Mouse (Mus musculus): ENCODE data around the gene Cdca4. TPM values are rescaled to one million over a fixed set of nuclear protein-coding genes. Genes with fewer than 3 reads are reported as not detected.

Cdca4 gene
- total RNA-seq, 2 experiments from 2014 or later: 52.4 to 82.7 TPM

DNA sequence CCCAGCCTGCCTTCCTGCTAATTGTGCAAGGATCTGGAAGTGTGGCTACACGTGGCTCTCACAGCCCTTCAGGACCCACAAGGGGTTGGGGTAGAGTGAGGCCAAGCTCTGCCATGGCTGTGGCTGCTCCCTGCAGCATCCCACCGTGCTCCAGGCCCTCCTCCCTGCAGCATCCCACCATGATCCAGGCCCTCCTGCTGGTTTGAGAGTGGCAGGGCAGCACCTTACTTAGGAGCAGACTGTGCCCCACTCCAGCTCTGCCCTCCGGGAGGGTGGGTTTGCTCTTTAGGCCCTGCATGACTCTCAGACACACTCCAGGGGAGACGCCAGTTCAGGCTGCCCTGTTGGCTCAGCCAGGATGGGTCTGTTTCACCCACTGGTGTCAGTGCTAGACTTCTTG lies 58.8 kb downstream of the Cdca4 start:
- ATAC-seq (replicated peaks; ENCODE audit: low FRiP score, low TSS enrichment, poor library complexity, severe bottlenecking): no peak

Other genes with a start within 250 kb of the Cdca4 start
- 10.8 and 11.3 TPM in 2 replicates for gene Inf2, start 240.6 kb downstream of the Cdca4 start, total RNA-seq (2014; fragmentation: Nextera tagmentation)
- gene Inf2, start 240.6 kb downstream of the Cdca4 start, total RNA-seq (2017): 2.4 and 4.6 TPM in 2 replicates
- 3.7 and 6.2 TPM in 2 replicates for gene Adssl1, start 209.4 kb downstream of the Cdca4 start, total RNA-seq (2014; fragmentation: Nextera tagmentation)
- 5.0 and 5.8 TPM in 2 replicates for gene Adssl1, start 209.4 kb downstream of the Cdca4 start, total RNA-seq (2017)
- gene Siva1, start 184.7 kb downstream of the Cdca4 start, total RNA-seq (2014; fragmentation: Nextera tagmentation): 168 and 170 TPM in 2 replicates
- gene Siva1, start 184.7 kb downstream of the Cdca4 start, total RNA-seq (2017): 169 and 202 TPM in 2 replicates
- 101 and 119 TPM in 2 replicates for gene Akt1, start 154.5 kb downstream of the Cdca4 start, total RNA-seq (2014; fragmentation: Nextera tagmentation)
- gene Akt1, start 154.5 kb downstream of the Cdca4 start, total RNA-seq (2017): 42.9 and 71.8 TPM in 2 replicates
- 0.33 and 0.67 TPM in 2 replicates for gene Zbtb42, start 150.6 kb downstream of the Cdca4 start, total RNA-seq (2014; fragmentation: Nextera tagmentation)
- gene Zbtb42, start 150.6 kb downstream of the Cdca4 start, total RNA-seq (2017): 0.11 and 6.8 TPM in 2 replicates
- 0.07 and 2.0 TPM in 2 replicates for gene Cep170b, start 109.0 kb downstream of the Cdca4 start, total RNA-seq (2014; fragmentation: Nextera tagmentation)
- 0.11 and 20.5 TPM in 2 replicates for gene Cep170b, start 109.0 kb downstream of the Cdca4 start, total RNA-seq (2017)
- 1.2 TPM in 1 of 2 replicates, not detected in the other for gene Pld4, start 68.8 kb downstream of the Cdca4 start, total RNA-seq (2014; fragmentation: Nextera tagmentation)
- gene Pld4, start 68.8 kb downstream of the Cdca4 start, total RNA-seq (2017): 0.14 and 0.46 TPM in 2 replicates
- gene Ahnak2, start 26.8 kb downstream of the Cdca4 start, total RNA-seq (2014; fragmentation: Nextera tagmentation): not detected in 2 replicates
- not detected in 2 replicates for gene Ahnak2, start 26.8 kb downstream of the Cdca4 start, total RNA-seq (2017)
- 0.74 and 1.2 TPM in 2 replicates for gene Clba1, start 20.5 kb downstream of the Cdca4 start, total RNA-seq (2014; fragmentation: Nextera tagmentation)
- gene Clba1, start 20.5 kb downstream of the Cdca4 start, total RNA-seq (2017): 0.08 TPM in 1 of 2 replicates, not detected in the other
- 4.5 and 5.1 TPM in 2 replicates for gene Gpr132, start 38.8 kb upstream of the Cdca4 start, total RNA-seq (2014; fragmentation: Nextera tagmentation)
- 3.1 and 4.2 TPM in 2 replicates for gene Gpr132, start 38.8 kb upstream of the Cdca4 start, total RNA-seq (2017)
- 0.11 and 0.99 TPM in 2 replicates for gene Jag2, start 100.4 kb upstream of the Cdca4 start, total RNA-seq (2014; fragmentation: Nextera tagmentation)
- 0.23 and 5.7 TPM in 2 replicates for gene Jag2, start 100.4 kb upstream of the Cdca4 start, total RNA-seq (2017)
- gene Nudt14, start 112.7 kb upstream of the Cdca4 start, total RNA-seq (2014; fragmentation: Nextera tagmentation): 9.9 and 22.9 TPM in 2 replicates
- 1.9 and 7.5 TPM in 2 replicates for gene Nudt14, start 112.7 kb upstream of the Cdca4 start, total RNA-seq (2017)
- gene Btbd6, start 147.1 kb upstream of the Cdca4 start, total RNA-seq (2014; fragmentation: Nextera tagmentation): 4.2 and 6.5 TPM in 2 replicates
- 5.0 and 8.7 TPM in 2 replicates for gene Btbd6, start 147.1 kb upstream of the Cdca4 start, total RNA-seq (2017)
- gene Brf1, start 171.3 kb upstream of the Cdca4 start, total RNA-seq (2014; fragmentation: Nextera tagmentation): 79.6 and 114 TPM in 2 replicates
- gene Brf1, start 171.3 kb upstream of the Cdca4 start, total RNA-seq (2017): 58.8 and 83.3 TPM in 2 replicates
- 31.6 and 33.3 TPM in 2 replicates for gene Pacs2, start 185.1 kb upstream of the Cdca4 start, total RNA-seq (2014; fragmentation: Nextera tagmentation)
- gene Pacs2, start 185.1 kb upstream of the Cdca4 start, total RNA-seq (2017): 9.4 and 10.0 TPM in 2 replicates
- gene Tex22, start 245.1 kb upstream of the Cdca4 start, total RNA-seq (2014; fragmentation: Nextera tagmentation): 2.6 TPM in 1 of 2 replicates, not detected in the other
- not detected in 2 replicates for gene Tex22, start 245.1 kb upstream of the Cdca4 start, total RNA-seq (2017)

Measured in megakaryocyte-erythroid progenitor cell, adult 5-6 weeks (primary cell).